Mouse (Mus musculus): ENCODE measurements at regions not wholly inside any gene's neighbourhood (a gene's known extent, or its start where the extent isn't known, plus 50 kb on each side); places are given as distances from the start of the nearest gene placed in this dataset.

- ATAC-seq (ENCODE audit: insufficient read depth, low read depth), result no peak
- Histone ChIP-seq H3K9ac (replicated peaks; ENCODE audit: low read depth, low read length) (no peak overlapping the region), H3K4me1 (ENCODE audit: control insufficient read depth, insufficient read depth) (0 out of 2 replicates have a peak, but pooled peaks cover 5% of the 10 kb centered on the region), H3K27ac (ENCODE audit: low read depth) (no peak overlapping the region), H3K4me3 (ENCODE audit: low read depth, low read length) (no peak overlapping the region), H3K27me3 (ENCODE audit: control insufficient read depth, insufficient read depth, low read length) (no peaks in the 10 kb centered on the region), H3K36me3 (replicated peaks; ENCODE audit: control insufficient read depth, insufficient read depth, low read length) (no peaks in the 10 kb centered on the region), H3K9me3 (replicated peaks; ENCODE audit: control insufficient read depth, low read length) (no peaks in the 10 kb centered on the region), H3K4me2 (ENCODE audit: low read depth, low read length) (no peak overlapping the region)
- TF ChIP-seq EP300 (IDR thresholded peaks at IDR 0.05; ENCODE audit: low read depth) (no peak), CTCF (IDR thresholded peaks at IDR 0.05; ENCODE audit: low read depth) (no peak)
- DNase-seq (ENCODE audit: low spot score), result no peak
- 71% methylated on average over 17 of the region's 17 CpGs for WGBS
Observed at GRCm38 (mm10) chr14:45992041-45992869, 334.3 kb upstream of the Ddhd1 start.

GRCm38 (mm10) chr14:45992870-45993135, 334.9 kb upstream of the Ddhd1 start:
- Histone ChIP-seq H3K27me3 (ENCODE audit: control insufficient read depth, insufficient read depth, low read length) (no peaks in the 10 kb centered on the region), H3K9me3 (replicated peaks; ENCODE audit: control insufficient read depth, low read length) (no peaks in the 10 kb centered on the region), H3K9ac (replicated peaks; ENCODE audit: low read depth, low read length) (no peak overlapping the region), H3K4me1 (ENCODE audit: control insufficient read depth, insufficient read depth) (0 out of 2 replicates have a peak, but pooled peaks cover 5% of the 10 kb centered on the region), H3K4me2 (ENCODE audit: low read depth, low read length) (no peak overlapping the region), H3K27ac (ENCODE audit: low read depth) (no peak overlapping the region), H3K4me3 (ENCODE audit: low read depth, low read length) (no peak overlapping the region), H3K36me3 (replicated peaks; ENCODE audit: control insufficient read depth, insufficient read depth, low read length) (no peaks in the 10 kb centered on the region)
- no peak for ATAC-seq (ENCODE audit: insufficient read depth, low read depth)
- TF ChIP-seq EP300 (IDR thresholded peaks at IDR 0.05; ENCODE audit: low read depth) (no peak), CTCF (IDR thresholded peaks at IDR 0.05; ENCODE audit: low read depth) (no peak)
- DNase-seq (ENCODE audit: low spot score), result no peak
- WGBS, result 61% methylated on average over 4 of the region's 4 CpGs

GRCm38 (mm10) chr14:45993669-45994068, 335.7 kb upstream of the Ddhd1 start:
- WGBS, result 6% methylated on average over 3 of the region's 3 CpGs
- Histone ChIP-seq H3K9me3 (replicated peaks; ENCODE audit: control insufficient read depth, low read length) (no peaks in the 10 kb centered on the region), H3K36me3 (replicated peaks; ENCODE audit: control insufficient read depth, insufficient read depth, low read length) (no peaks in the 10 kb centered on the region), H3K27me3 (ENCODE audit: control insufficient read depth, insufficient read depth, low read length) (no peaks in the 10 kb centered on the region), H3K9ac (replicated peaks; ENCODE audit: low read depth, low read length) (no peak overlapping the region), H3K4me3 (ENCODE audit: low read depth, low read length) (no peak overlapping the region), H3K4me1 (ENCODE audit: control insufficient read depth, insufficient read depth) (0 out of 2 replicates have a peak, but pooled peaks cover 5% of the 10 kb centered on the region), H3K27ac (ENCODE audit: low read depth) (no peak overlapping the region), H3K4me2 (ENCODE audit: low read depth, low read length) (no peak overlapping the region)
- TF ChIP-seq CTCF (IDR thresholded peaks at IDR 0.05; ENCODE audit: low read depth), result peak; percentile 91
- no peak for TF ChIP-seq EP300 (IDR thresholded peaks at IDR 0.05; ENCODE audit: low read depth)
- no peak for ATAC-seq (ENCODE audit: insufficient read depth, low read depth)
- peak; percentile 58 for DNase-seq (ENCODE audit: low spot score)

- Histone ChIP-seq H3K4me2 (ENCODE audit: low read depth, low read length) (no peak overlapping the region), H3K9me3 (replicated peaks; ENCODE audit: control insufficient read depth, low read length) (no peaks in the 10 kb centered on the region), H3K36me3 (replicated peaks; ENCODE audit: control insufficient read depth, insufficient read depth, low read length) (no peaks in the 10 kb centered on the region), H3K4me1 (ENCODE audit: control insufficient read depth, insufficient read depth) (0 out of 2 replicates have a peak, but pooled peaks cover 5% of the 10 kb centered on the region), H3K27me3 (ENCODE audit: control insufficient read depth, insufficient read depth, low read length) (no peaks in the 10 kb centered on the region), H3K27ac (ENCODE audit: low read depth) (no peak overlapping the region), H3K9ac (replicated peaks; ENCODE audit: low read depth, low read length) (no peak overlapping the region), H3K4me3 (ENCODE audit: low read depth, low read length) (no peak overlapping the region)
- 30% methylated on average over 5 of the region's 5 CpGs for WGBS
- TF ChIP-seq EP300 (IDR thresholded peaks at IDR 0.05; ENCODE audit: low read depth) (no peak), CTCF (IDR thresholded peaks at IDR 0.05; ENCODE audit: low read depth) (no peak)
- ATAC-seq (ENCODE audit: insufficient read depth, low read depth) (peak; percentile 17; the same call in 1 of the 2 replicates), DNase-seq (ENCODE audit: low spot score) (peak; percentile 18)
Observed at GRCm38 (mm10) chr14:45996760-45997159, 338.8 kb upstream of the Ddhd1 start.

GRCm38 (mm10) chr14:46004078-46004477, 346.1 kb upstream of the Ddhd1 start:
- no peak overlapping the region for H3K4me2 ChIP-seq (ENCODE audit: low read depth, low read length)
- H3K9ac ChIP-seq (replicated peaks; ENCODE audit: low read depth, low read length), result no peak overlapping the region
- H3K4me1 ChIP-seq (ENCODE audit: control insufficient read depth, insufficient read depth), result no peaks in the 10 kb centered on the region
- no peaks in the 10 kb centered on the region for H3K9me3 ChIP-seq (replicated peaks; ENCODE audit: control insufficient read depth, low read length)
- H3K4me3 ChIP-seq (ENCODE audit: low read depth, low read length), result no peak overlapping the region
- TF ChIP-seq EP300 (IDR thresholded peaks at IDR 0.05; ENCODE audit: low read depth) (no peak), CTCF (IDR thresholded peaks at IDR 0.05; ENCODE audit: low read depth) (no peak)
- 65% methylated on average over 6 of the region's 6 CpGs for WGBS
- no peak overlapping the region for H3K27ac ChIP-seq (ENCODE audit: low read depth)
- H3K27me3 ChIP-seq (ENCODE audit: control insufficient read depth, insufficient read depth, low read length), result no peaks in the 10 kb centered on the region
- ATAC-seq (ENCODE audit: insufficient read depth, low read depth) (no peak), DNase-seq (ENCODE audit: low spot score) (no peak)
- H3K36me3 ChIP-seq (replicated peaks; ENCODE audit: control insufficient read depth, insufficient read depth, low read length), result no peaks in the 10 kb centered on the region

- ATAC-seq (ENCODE audit: insufficient read depth, low read depth) (no peak), DNase-seq (ENCODE audit: low spot score) (no peak)
- Histone ChIP-seq H3K9ac (replicated peaks; ENCODE audit: low read depth, low read length) (no peak overlapping the region), H3K4me2 (ENCODE audit: low read depth, low read length) (no peak overlapping the region), H3K27me3 (ENCODE audit: control insufficient read depth, insufficient read depth, low read length) (no peaks in the 10 kb centered on the region), H3K4me1 (ENCODE audit: control insufficient read depth, insufficient read depth) (no peaks in the 10 kb centered on the region), H3K4me3 (ENCODE audit: low read depth, low read length) (no peak overlapping the region), H3K9me3 (replicated peaks; ENCODE audit: control insufficient read depth, low read length) (no peaks in the 10 kb centered on the region), H3K36me3 (replicated peaks; ENCODE audit: control insufficient read depth, insufficient read depth, low read length) (no peaks in the 10 kb centered on the region), H3K27ac (ENCODE audit: low read depth) (no peak overlapping the region)
- TF ChIP-seq EP300 (IDR thresholded peaks at IDR 0.05; ENCODE audit: low read depth) (no peak), CTCF (IDR thresholded peaks at IDR 0.05; ENCODE audit: low read depth) (no peak)
- WGBS, result 60% methylated on average over 4 of the region's 4 CpGs
Observed at GRCm38 (mm10) chr14:46005307-46005706, 347.4 kb upstream of the Ddhd1 start.
